Mouse (Mus musculus) myocyte (in vitro differentiated cells): ENCODE results near the gene 2210016F16Rik. TPM values are rescaled to one million over a fixed set of nuclear protein-coding genes. Genes with fewer than 3 reads are reported as not detected.
"Not testable (repeated sequence)": the region's sequence is repeated elsewhere in the genome, so short reads cannot be mapped to it uniquely, and the experiment has no call there.

ENCODE experiments used
- H3K27me3 ChIP-seq: one replicate; pipeline ENCODE4 v1.6.1; 2011; ENCODE audit not compliant: control insufficient read depth, insufficient read depth, insufficient read length
- H3K36me3 ChIP-seq: one replicate; pipeline ENCODE4 v1.6.1; 2011; ENCODE audit not compliant: control insufficient read depth, insufficient read depth
- H3K4me2 ChIP-seq: one replicate; pipeline ENCODE4 v1.6.1; 2011; ENCODE audit warnings: low read depth, control low read depth
- H3K4me3 ChIP-seq: one replicate; pipeline ENCODE4 v1.5.1; 2011; ENCODE audit warnings: mild to moderate bottlenecking, control low read depth, moderate library complexity
- H3K79me2 ChIP-seq: one replicate; pipeline ENCODE4 v1.6.1; 2011; ENCODE audit not compliant: control insufficient read depth, insufficient read depth
- H3ac ChIP-seq: one replicate; pipeline ENCODE4 v1.6.1; 2011; ENCODE audit not compliant: control insufficient read depth, insufficient read length
- CEBPB ChIP-seq: IDR thresholded peaks from 2 replicates; pipeline ENCODE4 v1.6.1; 2011; ENCODE audit warnings: mild to moderate bottlenecking, moderate library complexity; ENCODE audit not compliant: poor library complexity, insufficient read depth, severe bottlenecking
- E2F4 ChIP-seq: IDR thresholded peaks from one replicate; pipeline ENCODE4 v1.6.1; 2011; ENCODE audit warnings: mild to moderate bottlenecking, control low read depth, moderate library complexity; ENCODE audit not compliant: insufficient read depth
- MAX ChIP-seq: IDR thresholded peaks from one replicate; pipeline ENCODE4 v1.6.1; 2011; ENCODE audit warnings: low read depth, mild to moderate bottlenecking, control low read depth
- MYOD1 ChIP-seq, 3 experiments: IDR thresholded peaks; one replicate each; pipeline ENCODE4 v1.6.1; 2011; ENCODE audit warnings: control low read depth in 2 of 3, low read depth in 2 of 3, mild to moderate bottlenecking in 2 of 3, moderate library complexity in 1 of 3; ENCODE audit not compliant: insufficient read length in 2 of 3, control insufficient read depth in 1 of 3
- MYOG ChIP-seq, 3 experiments: IDR thresholded peaks; one replicate each; pipeline ENCODE4 v1.6.1; 2011; ENCODE audit warnings: control low read depth in 2 of 3, low read depth in 2 of 3, mild to moderate bottlenecking in 2 of 3; ENCODE audit not compliant: insufficient read length in 2 of 3, control insufficient read depth in 1 of 3, insufficient read depth in 1 of 3
- POLR2A ChIP-seq: IDR thresholded peaks from one replicate; pipeline ENCODE4 v1.6.1; 2011; ENCODE audit warnings: low read depth, mild to moderate bottlenecking, control low read depth, moderate library complexity; ENCODE audit not compliant: insufficient read length
- POLR2AphosphoS2 ChIP-seq: IDR thresholded peaks from one replicate; pipeline ENCODE4 v1.6.1; 2011; ENCODE audit warnings: low read depth, control low read depth; ENCODE audit not compliant: insufficient read length
- REST ChIP-seq: IDR thresholded peaks from one replicate; pipeline ENCODE4 v1.6.1; 2011; ENCODE audit warnings: mild to moderate bottlenecking, control low read depth, moderate library complexity; ENCODE audit not compliant: insufficient read depth, insufficient read length
- SRF ChIP-seq: IDR thresholded peaks from one replicate; pipeline ENCODE4 v1.6.1; 2011; ENCODE audit warnings: low read depth; ENCODE audit not compliant: control insufficient read depth, insufficient read length
- TCF12 ChIP-seq: IDR thresholded peaks from one replicate; pipeline ENCODE4 v1.6.1; 2011; ENCODE audit warnings: mild to moderate bottlenecking, control low read depth; ENCODE audit not compliant: poor library complexity, insufficient read depth, severe bottlenecking
- TCF3 ChIP-seq: IDR thresholded peaks from one replicate; pipeline ENCODE4 v1.6.1; 2011; ENCODE audit warnings: low read depth, control low read depth; ENCODE audit not compliant: insufficient read length
- USF1 ChIP-seq: IDR thresholded peaks from one replicate; pipeline ENCODE4 v1.6.1; 2011; ENCODE audit warnings: low read depth, mild to moderate bottlenecking, control low read depth, moderate library complexity
- polyA plus RNA-seq: library from polyadenylated mRNA; unstranded; fragments of >200 nt; fragmentation: generic; extraction: Trizol; gene quantifications from one replicate; pipeline ENCODE4 v1.2.1, GENCODE M21; 2012; ENCODE audit warnings: missing spikeins

2210016F16Rik gene
- polyA plus RNA-seq, 1 experiment = 3.7 TPM

DNA sequence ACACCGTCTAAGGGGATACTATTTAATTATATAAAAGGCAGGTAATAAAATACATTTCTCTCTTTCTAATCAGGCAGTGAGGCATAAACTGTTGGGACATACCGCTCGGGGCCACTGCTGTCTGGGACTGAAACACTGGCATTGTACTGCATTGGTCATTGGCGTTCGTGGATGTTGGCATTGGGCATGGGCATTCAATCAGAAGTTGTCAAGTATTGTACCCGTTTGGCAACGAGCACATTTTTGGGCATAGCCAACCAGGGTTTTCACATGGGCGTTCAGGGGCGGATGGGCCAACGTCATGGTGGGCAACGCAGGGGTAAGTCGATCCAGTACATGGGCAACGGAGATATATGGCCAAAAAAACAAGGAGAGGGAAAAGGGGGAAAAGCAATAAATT, 12.6 kb upstream of the 2210016F16Rik start:
- Histone ChIP-seq H3K27me3 (no peaks in the 10 kb centered on the region), H3K79me2 (peaks cover 55% of the 10 kb centered on the region), H3ac (no peak overlapping the region), H3K36me3 (peaks cover 74% of the 10 kb centered on the region), H3K4me3 (no peak overlapping the region), H3K4me2 (no peak overlapping the region)
- TF ChIP-seq POLR2A (peak; percentile 28), MYOG (IDR thresholded peaks at IDR 0.05; ENCODE audit: control insufficient read depth in 1 of 3, insufficient read depth in 1 of 3, insufficient read length in 2 of 3, low read depth in 2 of 3) (no peak)

DNA sequence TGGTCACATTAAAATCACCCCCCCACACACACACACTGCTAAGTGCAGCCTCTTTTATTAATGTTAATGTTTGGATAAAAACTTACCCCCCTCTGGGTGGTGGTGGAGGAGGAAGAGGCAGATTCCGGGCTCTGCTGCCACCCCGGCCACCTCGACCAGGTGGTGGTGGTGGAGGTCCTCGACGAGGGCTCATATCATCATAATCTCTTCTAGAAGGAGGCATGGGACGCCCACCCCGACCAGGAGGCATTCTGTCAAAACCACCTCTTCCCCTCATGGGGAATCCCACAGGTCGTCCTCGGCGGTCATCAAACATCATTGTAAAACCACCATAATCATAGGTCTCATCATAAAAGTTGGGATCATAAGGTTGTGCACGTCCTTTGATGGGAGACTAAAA, 9.4 kb upstream of the 2210016F16Rik start:
- H3K4me3 ChIP-seq, H3K27me3 ChIP-seq: not testable (repeated sequence)
- peaks cover 96% of the 10 kb centered on the region for H3K36me3 ChIP-seq

DNA sequence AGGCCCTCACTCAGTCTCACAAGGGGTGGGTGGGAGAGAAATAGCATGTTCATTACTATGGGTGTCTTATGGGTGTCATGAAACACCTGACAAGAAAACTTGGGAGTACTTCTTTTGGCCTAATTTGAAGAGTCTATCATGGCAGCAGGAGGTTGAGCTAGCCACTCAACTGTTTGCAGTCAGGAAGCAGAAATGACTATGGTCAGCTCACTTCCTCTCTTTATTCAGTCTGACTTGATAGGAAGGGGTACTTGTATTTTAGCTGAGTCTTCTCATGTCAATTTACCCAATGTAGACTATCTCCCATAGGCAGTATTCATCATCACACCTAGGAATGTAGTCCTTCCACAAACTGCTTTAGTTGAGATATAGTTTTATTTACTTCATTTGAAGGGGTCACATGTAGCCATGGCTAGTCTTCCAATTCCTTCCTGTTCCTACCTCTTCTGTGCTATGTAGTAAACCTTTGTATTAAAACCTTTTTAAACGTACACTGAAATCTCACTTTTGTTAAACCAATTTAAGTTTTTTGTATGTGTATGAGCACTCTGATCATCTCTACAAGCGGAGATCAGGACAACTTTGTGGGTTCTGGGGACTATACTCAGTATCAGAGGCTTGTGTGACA, 4.4 kb upstream of the 2210016F16Rik start:
- no peaks in the 10 kb centered on the region for H3K79me2 ChIP-seq
- H3ac ChIP-seq = no peak overlapping the region
- H3K36me3 ChIP-seq = peaks cover 47% of the 10 kb centered on the region
- no peaks in the 10 kb centered on the region for H3K27me3 ChIP-seq
- H3K4me2 ChIP-seq = no peak overlapping the region
- TF ChIP-seq POLR2AphosphoS2 (peak; percentile 76), USF1 (no peak), REST (no peak)
- no peak overlapping the region for H3K4me3 ChIP-seq

More for the DNA sequence above, 9.4 kb upstream of the 2210016F16Rik start:
- H3K4me2 ChIP-seq, H3ac ChIP-seq: not testable (repeated sequence)
- H3K79me2 ChIP-seq = peaks cover 35% of the 10 kb centered on the region

DNA sequence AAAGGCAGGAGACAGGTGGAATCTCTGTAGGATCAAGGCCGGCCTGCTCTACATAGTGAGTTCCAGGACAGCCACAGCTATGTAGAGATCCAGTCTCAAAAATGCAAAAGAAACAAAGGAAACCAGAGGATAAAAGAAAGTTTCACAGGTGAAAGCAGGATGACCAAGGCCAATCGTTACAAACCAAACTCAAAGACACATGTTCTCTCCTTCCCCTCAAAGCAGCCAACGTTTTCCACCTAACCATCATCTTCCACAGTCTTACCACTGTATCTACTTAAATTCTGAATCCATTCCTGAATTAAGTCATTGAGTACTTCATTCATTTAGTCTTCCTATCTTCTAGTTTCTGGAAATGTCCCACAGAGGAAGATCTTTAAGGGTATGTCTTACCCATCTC, 3.4 kb upstream of the 2210016F16Rik start:
- H3K36me3 ChIP-seq = peaks cover 36% of the 10 kb centered on the region

DNA sequence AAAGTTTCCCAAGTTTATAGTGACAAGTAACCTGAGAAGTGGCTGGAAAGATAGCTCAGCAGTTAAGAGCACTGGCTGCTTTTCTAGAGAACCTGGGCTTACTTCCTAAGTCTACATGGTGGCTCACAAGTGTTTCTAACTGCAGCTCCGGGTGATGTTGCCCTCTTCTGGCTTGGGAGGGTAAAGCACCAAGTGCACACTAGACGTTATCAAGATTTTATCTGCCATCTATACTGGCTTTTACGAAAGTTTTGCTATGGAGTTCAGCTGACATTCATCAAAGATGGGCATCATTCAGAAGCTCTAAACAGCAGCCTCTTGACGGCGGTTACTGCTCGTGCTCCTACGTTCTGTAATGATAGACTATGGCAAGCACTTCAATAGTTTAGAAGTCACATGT, 2.9 kb upstream of the 2210016F16Rik start:
- no peaks in the 10 kb centered on the region for H3K27me3 ChIP-seq
- H3K4me3 ChIP-seq = no peak overlapping the region
- peaks cover 32% of the 10 kb centered on the region for H3K36me3 ChIP-seq
- TF ChIP-seq POLR2AphosphoS2 = peak; percentile 67
- TF ChIP-seq MAX = no peak
- H3ac ChIP-seq = no peak overlapping the region
- H3K4me2 ChIP-seq = no peak overlapping the region
- H3K79me2 ChIP-seq = no peaks in the 10 kb centered on the region

More for the DNA sequence above, 3.4 kb upstream of the 2210016F16Rik start:
- H3ac ChIP-seq = no peak overlapping the region
- no peaks in the 10 kb centered on the region for H3K27me3 ChIP-seq
- no peak for TF ChIP-seq POLR2AphosphoS2
- TF ChIP-seq REST = no peak
- no peak for TF ChIP-seq MAX
- no peak for TF ChIP-seq CEBPB
- TF ChIP-seq MYOG (IDR thresholded peaks at IDR 0.05; ENCODE audit: control insufficient read depth in 1 of 3, insufficient read depth in 1 of 3, insufficient read length in 2 of 3, low read depth in 2 of 3) = no peak
- no peak for TF ChIP-seq USF1
- TF ChIP-seq MYOD1 (IDR thresholded peaks at IDR 0.05; ENCODE audit: control insufficient read depth in 1 of 3, insufficient read length in 2 of 3, low read depth in 2 of 3) = no peak
- no peak for TF ChIP-seq POLR2A
- no peak overlapping the region for H3K4me2 ChIP-seq
- H3K4me3 ChIP-seq = no peak overlapping the region
- H3K79me2 ChIP-seq = no peaks in the 10 kb centered on the region

DNA sequence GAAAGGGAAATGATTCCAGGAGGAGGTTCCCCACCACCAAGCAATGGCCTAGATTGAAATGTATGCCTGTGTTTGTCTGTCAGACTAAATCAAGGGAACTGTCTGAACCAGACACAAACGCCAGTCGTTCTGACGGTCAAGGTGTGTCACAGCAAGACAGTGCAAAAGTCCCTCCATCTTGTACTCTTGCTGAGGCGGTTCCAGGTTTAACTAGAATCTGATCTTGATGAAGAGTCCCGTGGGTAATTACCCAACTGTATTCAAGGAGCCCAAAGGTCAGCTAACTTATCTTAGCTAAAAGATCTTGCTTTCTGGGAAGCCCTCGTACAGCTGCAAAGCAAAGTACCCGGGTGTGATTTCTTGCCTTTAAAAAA, 509 bp upstream of the 2210016F16Rik start:
- peaks cover 22% of the 10 kb centered on the region for H3K36me3 ChIP-seq
- TF ChIP-seq MAX (no peak), CEBPB (no peak), POLR2A (no peak), REST (no peak), MYOD1 (IDR thresholded peaks at IDR 0.05; ENCODE audit: control insufficient read depth in 1 of 3, insufficient read length in 2 of 3, low read depth in 2 of 3) (no peak), TCF12 (no peak)
- H3K79me2 ChIP-seq = no peaks in the 10 kb centered on the region
- H3K4me3 ChIP-seq = peak overlapping the region; percentile 12
- no peak overlapping the region for H3K4me2 ChIP-seq
- H3K27me3 ChIP-seq = no peaks in the 10 kb centered on the region
- H3ac ChIP-seq = peak overlapping the region; percentile 87

DNA sequence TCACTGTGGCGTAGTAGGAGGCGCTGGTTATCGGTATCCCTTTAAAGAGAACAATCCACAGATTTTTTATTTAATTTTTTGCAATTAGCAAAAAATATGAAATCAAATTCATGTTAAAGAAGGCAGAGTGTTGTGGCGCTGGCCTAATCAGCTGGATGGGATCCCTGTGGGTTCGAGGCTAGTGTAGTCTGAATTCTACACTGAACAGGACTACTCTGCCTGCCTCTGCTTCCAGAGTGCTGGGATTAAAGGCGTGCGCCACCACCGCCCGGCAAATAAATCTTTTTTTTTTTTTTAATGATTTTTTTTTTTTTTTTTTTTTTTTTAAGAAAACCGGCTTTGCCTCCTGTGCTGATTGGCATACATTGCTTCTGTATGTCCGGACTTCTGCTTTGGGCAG, 654 bp downstream of the 2210016F16Rik start:
- Histone ChIP-seq H3ac (peak overlapping the region; percentile 87), H3K36me3 (peaks cover 11% of the 10 kb centered on the region), H3K27me3 (no peaks in the 10 kb centered on the region), H3K4me3 (peak overlapping the region; percentile 12), H3K79me2 (no peaks in the 10 kb centered on the region), H3K4me2 (no peak overlapping the region)
- no peak for TF ChIP-seq CEBPB
- TF ChIP-seq REST = no peak
- no peak for TF ChIP-seq SRF
- no peak for TF ChIP-seq TCF3
- TF ChIP-seq POLR2A = no peak
- TF ChIP-seq MAX = no peak
- TF ChIP-seq TCF12 = no peak
- TF ChIP-seq MYOD1 (IDR thresholded peaks at IDR 0.05; ENCODE audit: control insufficient read depth in 1 of 3, insufficient read length in 2 of 3, low read depth in 2 of 3) = no peak
- TF ChIP-seq MYOG (IDR thresholded peaks at IDR 0.05; ENCODE audit: control insufficient read depth in 1 of 3, insufficient read depth in 1 of 3, insufficient read length in 2 of 3, low read depth in 2 of 3) = no peak
- TF ChIP-seq E2F4 = no peak
- no peak for TF ChIP-seq POLR2AphosphoS2
- no peak for TF ChIP-seq USF1
